Mouse (Mus musculus): Measurements from ENCODE around the gene Itpr1.

DNA sequence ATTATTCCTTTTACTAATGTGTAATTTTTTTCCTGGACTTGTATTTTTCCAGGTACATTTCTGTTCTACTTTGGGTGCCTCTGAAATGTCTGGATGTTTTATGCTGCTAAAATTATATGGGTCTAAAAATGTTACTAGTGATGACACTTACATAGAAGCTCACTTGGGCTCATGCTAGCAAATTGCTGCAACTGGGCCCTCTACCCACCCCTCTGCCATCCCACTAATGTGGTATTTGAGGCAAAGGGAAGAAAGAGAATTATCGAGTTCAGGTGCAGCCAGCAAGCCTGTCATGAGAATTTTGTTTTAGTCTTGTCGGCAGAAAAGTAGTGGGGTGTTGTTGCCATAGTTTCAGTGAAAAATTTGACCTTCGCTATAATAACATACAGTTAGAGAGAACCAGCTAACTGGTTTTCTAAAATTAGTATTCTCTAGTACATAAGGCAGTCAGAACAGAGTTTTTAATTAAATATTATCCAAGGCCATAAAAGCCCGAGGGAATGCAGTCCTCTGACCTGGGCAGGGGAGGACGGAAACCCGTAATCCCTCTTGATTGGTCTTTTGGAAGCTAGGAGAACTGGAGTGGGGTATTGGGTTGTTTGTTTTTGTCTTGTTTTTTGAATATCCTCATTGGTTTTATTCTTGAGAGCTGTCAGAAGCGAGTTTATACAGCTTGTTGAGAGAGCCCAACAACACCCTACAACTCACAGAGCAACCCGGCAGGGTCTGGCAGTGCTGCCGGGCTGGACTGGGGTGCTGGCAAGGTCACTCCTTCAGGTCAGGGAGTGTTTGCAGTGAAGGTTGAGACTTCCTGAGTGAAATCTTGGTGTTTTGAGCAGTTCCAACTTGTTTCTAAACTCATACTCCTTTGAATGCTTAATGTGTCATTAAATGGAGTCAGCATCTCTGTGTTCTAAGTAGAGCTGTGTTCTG is 41.5 kb downstream of the Itpr1 start:
- TF ChIP-seq CTCF (IDR thresholded peaks at IDR 0.05; ENCODE audit: low read depth, low read length), result no peak
- no peak for TF ChIP-seq POLR2A (IDR thresholded peaks at IDR 0.05; ENCODE audit: insufficient read depth, low read length)

Measured in ES-Bruce4 (cell line).